Mouse (Mus musculus): ENCODE data around the gene E130114P18Rik.

DNA sequence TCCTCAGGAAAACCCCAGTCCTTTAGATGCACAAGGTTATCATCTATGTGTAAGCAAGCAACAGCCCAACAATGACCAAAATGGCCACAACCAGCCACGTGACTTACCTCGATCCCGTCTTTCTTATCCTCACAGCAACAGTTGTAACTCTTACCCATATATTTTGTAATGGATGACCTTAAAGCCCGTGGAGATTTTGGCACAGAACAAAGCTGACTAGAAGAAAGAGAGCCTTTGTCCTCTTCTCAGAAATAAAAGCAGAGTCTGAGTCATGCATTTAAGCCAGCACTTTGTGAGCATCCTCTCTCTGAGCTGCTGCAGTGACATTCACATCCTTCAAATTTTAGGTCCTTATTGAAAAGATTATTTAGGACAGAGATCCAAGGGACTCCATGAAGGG lies 156.1 kb downstream of the E130114P18Rik start:
- TF ChIP-seq CTCF (IDR thresholded peaks at IDR 0.05; ENCODE audit: borderline replicate concordance, extremely low read depth, insufficient read depth, insufficient read length) (no peak), POLR2A (IDR thresholded peaks at IDR 0.05; ENCODE audit: borderline replicate concordance, extremely low read depth, insufficient read depth, insufficient read length, poor library complexity, severe bottlenecking) (no peak)
